Mouse (Mus musculus): ENCODE measurements at regions not wholly inside any gene's neighbourhood (a gene's known extent, or its start where the extent isn't known, plus 50 kb on each side); places are given as distances from the start of the nearest gene placed in this dataset.

DNA sequence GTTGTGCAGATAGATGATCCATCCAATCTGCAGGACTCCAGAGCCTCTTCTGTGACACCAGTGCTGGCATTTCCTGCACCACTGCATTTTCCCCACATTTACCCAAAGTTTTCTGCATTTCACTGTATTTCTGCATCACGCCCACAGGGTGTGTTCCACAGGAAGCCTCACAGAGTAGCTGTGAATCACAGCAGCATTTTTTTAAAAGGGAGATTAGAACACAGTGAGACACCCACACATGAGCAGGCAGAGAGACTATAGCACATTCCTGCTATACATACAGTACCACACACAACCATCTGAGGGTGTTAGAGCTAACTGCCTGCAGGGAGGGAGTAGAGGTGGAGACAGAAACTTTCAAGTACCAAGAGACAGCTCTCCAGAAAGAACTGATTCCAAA lies 141.1 kb upstream of the Cops8 start:
- no peak for DNase-seq (ENCODE audit: low spot score)

- no peak for DNase-seq (ENCODE audit: low spot score)
These were observed 139.5 kb upstream of the Cops8 start for GRCm38 (mm10) chr1:90463302-90463701.

DNA sequence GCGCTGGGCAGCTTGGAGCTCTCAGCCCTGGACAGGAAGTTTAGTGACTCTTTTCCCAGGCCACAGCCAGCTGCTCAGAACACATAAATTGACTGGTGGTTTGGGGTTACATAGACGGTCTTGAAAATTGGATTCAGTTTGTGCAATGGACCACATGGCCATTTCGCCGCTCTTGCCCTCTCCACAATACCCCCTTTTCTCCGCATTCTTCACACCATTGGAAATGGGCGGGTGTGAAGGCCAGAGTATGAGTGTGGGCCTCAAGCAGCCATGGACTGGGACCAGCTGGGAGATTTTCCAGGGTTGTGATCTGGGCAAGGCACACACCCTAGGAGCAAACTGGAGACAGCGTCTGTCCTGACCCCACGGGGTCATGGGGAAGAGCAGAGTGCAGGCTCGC lies 135.1 kb upstream of the Cops8 start:
- no peak for DNase-seq (ENCODE audit: low spot score)

DNA sequence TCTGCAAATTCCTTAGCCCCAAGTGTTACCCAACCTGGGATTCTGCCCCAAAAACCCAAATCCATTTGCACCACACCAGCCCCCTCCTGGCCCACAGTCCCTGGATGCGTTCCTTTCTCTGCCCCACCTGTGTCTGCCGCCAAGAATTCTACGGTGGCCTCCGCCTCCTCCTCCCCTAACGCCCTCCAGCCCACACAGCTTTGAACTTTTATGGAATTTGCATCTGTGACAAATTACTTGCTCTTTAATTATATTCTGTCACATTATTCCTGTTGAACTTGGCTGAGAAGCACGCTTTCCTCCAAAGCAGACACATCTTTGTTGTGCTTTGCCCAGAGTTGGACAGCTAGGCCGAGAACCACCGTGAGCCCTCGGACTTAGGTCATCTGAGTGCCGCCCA lies 131.8 kb upstream of the Cops8 start:
- DNase-seq (ENCODE audit: low spot score): no peak

DNA sequence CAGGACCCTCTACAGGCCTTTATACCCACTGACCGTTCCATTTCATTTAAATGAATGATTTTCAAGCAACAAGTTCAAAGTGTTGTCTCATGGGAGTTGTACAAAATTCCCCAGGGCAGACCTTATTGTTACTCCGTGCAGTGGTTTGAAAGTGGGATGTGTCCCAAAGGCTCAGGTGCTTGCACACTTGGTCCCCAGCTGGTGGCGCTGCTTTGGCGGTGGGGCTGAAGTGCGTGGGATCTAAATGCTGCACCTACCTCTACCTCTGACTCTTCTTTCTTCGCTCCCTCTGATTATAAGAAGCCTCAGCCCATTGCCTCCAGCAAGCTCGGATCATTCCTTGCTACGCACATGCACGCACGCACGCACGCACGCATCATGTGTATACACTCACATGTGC lies 131.0 kb upstream of the Cops8 start:
- no peak for DNase-seq (ENCODE audit: low spot score)

DNA sequence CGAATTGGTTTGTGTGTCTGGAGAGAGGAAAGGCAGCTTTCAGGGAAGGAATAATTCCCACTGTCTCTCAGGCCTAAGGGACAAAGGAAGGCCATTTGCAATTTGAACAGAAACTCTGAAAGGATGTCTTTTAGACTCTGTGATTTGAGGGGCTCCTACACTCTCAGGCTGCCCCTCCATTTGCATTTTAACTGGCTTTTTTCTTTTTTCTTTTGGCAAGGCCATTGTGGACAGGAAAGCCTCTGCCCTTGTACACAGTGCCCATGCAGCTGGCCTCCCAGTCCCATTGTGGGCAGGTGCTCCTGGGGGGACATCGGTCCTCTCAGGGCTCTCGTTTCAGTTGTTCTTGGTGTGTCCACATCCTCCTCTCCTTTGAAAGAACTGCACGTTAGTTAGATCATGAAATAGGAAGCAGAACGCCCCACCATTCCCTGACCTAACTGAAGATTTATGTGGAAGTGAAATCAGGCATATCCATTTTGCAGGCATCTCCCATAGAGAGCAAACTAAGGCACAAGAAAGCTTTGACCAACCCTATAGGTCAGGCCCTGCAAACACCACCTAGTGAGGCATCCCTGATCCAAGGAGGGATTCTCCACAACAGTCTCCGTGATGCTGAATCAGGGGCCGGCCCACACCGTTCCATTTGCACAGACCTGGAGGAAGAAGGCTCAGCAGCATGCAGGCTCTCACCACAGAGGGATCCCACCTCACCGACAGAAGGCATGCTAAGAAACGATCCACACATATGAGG lies 127.5 kb upstream of the Cops8 start:
- no peak for DNase-seq (ENCODE audit: low spot score)

DNA sequence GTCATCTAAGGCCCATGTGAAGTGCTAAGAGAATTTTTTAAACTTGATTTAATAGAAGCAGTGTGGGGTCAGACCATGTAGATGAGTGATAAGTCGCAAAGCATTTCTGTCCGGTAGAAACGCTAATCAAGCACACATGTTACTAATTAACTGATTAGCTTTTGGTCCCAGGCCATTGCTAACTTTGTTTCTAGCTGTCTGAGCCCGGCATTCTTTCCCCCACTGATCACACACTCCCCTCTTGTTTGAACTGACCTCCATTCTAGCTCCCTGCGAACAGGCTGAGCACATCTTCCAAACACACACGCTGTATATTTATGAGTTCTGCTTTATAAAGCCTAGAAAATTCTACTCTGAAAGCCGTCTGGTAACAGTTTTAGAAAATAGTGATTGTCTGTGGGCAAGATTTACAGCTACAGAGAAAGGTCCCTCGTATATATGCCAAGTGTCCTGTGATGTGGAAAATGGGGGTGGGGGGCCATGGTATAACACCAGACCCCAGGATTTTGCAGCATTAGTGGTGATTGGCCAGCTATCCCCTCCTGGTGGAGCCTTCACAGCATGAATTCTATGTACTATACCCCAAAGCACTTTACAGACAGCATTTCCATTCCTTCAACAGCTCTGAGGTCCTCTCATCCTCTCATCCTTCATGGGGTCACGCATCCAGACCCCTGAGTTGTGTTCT lies 126.1 kb upstream of the Cops8 start:
- no peak for DNase-seq (ENCODE audit: low spot score)

DNA sequence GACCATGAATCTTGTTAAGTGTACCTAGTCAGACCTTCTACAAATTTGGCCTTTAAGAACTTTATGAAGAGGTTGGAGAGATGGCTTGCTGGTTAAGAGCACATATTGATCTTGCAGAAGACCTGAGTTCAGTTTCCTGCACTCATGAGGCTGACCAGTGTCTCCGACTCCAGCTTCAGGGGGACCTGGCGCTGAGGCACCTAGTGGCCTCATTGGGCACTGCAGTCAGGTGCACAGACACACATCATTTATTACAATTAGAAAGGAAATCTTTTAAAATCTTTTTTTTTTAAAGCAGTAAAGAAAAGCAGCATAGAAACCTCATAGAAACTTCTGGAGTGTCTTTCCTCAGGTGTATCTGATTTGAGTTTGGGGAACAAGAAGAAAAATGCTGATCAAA lies 123.9 kb upstream of the Cops8 start:
- no peak for DNase-seq (ENCODE audit: low spot score)

- no peak for DNase-seq (ENCODE audit: low spot score)
These were observed 121.5 kb upstream of the Cops8 start for GRCm38 (mm10) chr1:90481247-90481646.

DNA sequence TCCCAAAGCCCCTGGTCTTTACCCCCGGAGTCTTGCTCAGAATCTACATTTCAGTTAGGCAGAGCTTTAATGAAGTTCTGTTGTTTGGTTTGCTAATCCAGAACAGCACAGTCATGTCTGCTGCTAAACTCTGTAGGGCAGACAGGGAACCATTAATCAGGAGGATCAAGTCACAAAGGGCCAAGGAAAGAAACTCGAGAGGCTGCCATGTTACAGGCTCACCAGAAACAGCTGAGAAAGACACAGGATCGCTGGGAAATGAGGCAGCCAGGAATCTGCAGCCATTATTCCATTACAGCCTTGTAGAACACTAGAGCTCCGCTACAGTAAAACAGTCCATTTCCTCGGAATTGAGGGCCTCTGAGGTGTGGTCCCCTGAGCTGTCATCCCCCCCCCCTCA lies 121.1 kb upstream of the Cops8 start:
- no peak for DNase-seq (ENCODE audit: low spot score)

DNA sequence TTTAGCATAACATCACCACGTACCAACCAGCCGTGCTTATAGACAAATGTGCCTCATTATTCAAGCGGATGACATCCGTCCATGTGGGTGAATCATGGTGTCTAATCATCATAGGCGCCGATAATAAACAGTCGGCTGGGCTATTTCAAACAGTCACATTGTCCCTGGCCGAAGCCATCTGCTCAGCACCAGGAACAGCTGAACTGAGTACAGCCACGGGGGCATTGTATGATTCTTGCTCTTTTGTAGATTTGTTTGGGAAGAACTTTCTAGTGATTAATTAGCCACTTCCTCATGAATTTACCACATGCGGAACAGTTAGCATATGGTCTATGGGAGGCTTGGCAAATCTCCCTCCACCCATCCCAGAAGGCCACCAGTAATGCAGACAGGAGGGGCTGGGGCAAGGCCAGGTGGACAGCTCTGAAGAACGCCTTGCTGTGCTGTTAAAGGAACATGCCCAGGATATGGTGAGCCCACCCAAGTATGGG lies 116.4 kb upstream of the Cops8 start:
- DNase-seq (ENCODE audit: low spot score): no peak

DNA sequence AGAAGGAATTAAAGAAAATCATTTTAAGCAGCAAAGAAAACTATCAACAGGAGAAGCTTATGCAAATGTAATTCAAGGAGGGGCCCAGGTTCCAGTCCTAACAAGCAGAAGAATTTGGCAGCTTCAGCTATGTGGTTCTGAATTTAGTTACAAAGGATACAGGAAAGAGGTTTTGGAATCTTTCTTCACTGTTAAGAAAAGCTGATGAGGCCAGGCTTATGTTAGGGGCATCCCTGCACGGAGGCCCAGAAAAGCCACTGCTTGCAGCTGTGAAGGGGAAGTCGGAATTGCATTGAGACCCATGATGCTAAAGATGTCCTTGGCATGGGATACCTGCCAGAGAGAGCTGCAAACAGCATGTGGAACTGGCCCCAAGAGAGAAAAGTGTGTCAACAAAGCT lies 114.9 kb upstream of the Cops8 start:
- no peak for DNase-seq (ENCODE audit: low spot score)

DNA sequence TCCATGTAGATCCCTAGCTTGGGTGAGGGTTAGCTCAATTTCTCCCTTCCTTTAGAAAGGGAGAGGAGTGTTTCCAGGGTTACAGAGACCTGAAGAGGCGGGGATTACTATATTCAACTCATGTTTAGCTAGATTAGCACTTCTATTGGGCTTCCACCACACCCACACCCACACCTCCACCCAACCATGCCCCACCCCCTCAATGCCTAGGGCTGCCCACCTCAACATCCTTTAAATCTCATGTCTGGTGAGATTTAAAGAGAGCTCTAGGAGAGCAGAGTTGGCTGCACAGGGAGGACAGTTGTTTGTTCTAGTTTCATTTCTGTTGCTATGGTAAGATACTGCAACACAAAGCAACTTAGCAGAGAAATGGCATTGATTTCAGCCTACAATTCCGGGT lies 113.8 kb upstream of the Cops8 start:
- DNase-seq (ENCODE audit: low spot score): no peak

GRCm38 (mm10) chr1:90490335-90490734 lies 112.4 kb upstream of the Cops8 start:
- no peak for DNase-seq (ENCODE audit: low spot score)

DNA sequence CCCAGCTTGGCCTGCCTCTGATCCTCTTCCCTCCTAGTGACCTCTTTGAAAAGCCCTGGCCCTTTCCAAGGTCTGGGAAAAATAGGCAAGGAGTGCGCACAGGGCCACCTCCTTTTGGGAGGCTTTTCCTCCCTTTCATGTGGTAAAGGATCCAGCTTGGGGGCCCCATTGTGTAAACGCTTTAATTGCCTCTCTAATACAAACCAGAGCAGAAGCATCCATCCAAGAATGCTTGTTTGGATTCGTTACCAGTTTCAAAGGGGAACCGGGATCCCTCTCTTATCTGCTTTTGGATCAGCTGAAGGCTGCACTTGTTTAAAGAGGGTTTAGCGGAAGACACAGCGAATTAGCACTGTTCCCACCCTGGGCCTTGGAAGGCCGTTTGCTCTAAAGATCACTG lies 109.3 kb upstream of the Cops8 start:
- DNase-seq (ENCODE audit: low spot score): no peak

DNA sequence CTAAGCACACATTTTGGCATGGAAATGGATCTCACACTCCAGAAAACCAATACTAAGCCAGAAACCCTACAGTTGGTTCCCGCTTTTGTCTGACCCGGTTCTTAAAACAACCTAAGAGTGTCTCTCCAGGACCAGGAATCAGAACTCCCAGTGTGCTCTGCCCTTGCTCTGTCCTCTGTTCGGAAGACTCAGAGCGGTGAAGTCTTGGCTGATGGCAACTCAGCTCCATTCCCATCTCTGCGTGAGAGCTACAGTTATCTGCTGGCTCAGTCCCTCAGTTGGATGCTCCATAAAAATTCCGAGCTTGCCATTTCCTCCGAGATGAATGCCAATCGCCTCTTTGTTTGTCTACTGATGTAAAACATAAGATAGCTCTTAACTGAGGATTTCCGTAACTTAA lies 107.6 kb upstream of the Cops8 start:
- no peak for DNase-seq (ENCODE audit: low spot score)

- peak; percentile 78 for DNase-seq (ENCODE audit: low spot score)
These were observed 105.2 kb upstream of the Cops8 start for GRCm38 (mm10) chr1:90497568-90497967.

GRCm38 (mm10) chr1:90501373-90501772 lies 101.4 kb upstream of the Cops8 start:
- DNase-seq (ENCODE audit: low spot score): no peak

- DNase-seq (ENCODE audit: low spot score): no peak
These were observed 100.4 kb upstream of the Cops8 start for GRCm38 (mm10) chr1:90502371-90502770.

DNA sequence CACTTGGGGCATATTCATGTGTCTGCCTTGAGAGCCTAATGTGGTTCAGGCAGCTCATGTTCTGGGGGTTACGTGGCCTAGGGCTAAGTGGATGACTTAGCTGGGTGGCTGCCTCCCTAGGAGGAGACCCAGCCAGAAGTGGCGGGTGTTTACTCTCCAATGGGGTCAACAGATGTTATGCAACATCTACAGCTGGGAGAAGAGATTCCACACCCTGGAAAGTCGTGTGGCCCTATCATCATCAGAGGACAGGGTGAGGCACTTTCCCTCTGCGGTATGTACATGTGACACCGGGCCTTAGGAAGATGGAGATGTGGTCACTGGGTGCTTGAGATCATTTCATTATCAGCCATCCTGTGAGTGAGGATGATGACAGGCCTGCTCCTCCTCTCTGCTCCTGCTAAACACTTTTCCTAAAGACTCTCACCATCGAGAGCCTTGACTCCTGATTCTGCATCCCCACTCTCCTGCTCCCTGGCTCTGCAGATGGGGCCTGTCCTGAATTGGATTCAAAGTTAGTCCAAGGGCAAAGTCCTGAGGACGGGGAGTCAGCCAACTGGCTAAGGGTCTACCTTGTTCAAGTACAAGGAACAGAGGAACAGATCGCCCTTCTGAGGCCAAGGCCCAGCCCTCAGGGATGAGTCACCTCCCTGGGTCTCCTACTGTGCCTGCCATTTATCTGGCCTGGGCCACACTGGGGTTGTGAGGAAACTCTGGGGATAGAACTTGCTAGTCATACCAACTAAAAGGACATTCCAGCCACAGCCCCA lies 99.8 kb upstream of the Cops8 start:
- DNase-seq (ENCODE audit: low spot score): peak; percentile 54

- DNase-seq (ENCODE audit: low spot score): no peak
These were observed 98.1 kb upstream of the Cops8 start for GRCm38 (mm10) chr1:90504583-90505080.

DNA sequence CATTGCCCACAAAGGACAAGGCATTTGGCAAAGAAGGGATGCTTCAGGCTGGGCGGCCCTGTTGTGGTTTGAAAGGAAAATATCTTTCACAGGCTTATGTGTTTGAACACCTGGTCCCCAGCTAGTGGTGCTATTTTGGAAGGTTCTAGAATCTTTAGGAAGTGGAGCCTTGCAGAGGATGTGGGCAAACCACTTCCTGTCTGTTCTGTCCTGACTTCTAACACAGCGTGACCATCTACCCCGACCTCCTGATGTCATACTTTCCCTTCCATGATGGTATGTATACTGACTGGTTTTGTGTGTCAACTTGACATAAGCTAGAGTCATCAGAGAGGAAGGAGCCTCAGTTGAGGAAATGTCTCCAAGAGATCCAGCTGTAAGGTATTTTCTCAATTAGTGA lies 97.2 kb upstream of the Cops8 start:
- no peak for DNase-seq (ENCODE audit: low spot score)

- peak; percentile 31 for DNase-seq (ENCODE audit: low spot score)
These were observed 96.2 kb upstream of the Cops8 start for GRCm38 (mm10) chr1:90506582-90506981.

Measured in urinary bladder, postnatal 14 days (tissue).